Mouse (Mus musculus): ENCODE measurements around the gene Lmcd1. TPM values are rescaled to one million over a fixed set of nuclear protein-coding genes. Genes with fewer than 3 reads are reported as not detected.

Gene Lmcd1
- total and polyA plus RNA-seq, 3 experiments = not detected

GRCm38 (mm10) chr6:112256599-112256998 lies 17.0 kb upstream of the Lmcd1 start:
- Histone ChIP-seq H3K27me3 (ENCODE audit: control insufficient read depth in 1 of 2, insufficient read depth in 2 of 2, low read length in 2 of 2) (no peaks in the 10 kb centered on the region), H3K4me3 (ENCODE audit: control insufficient read depth in 1 of 2, insufficient read depth in 1 of 2, low read depth in 2 of 2, low read length in 2 of 2) (no peak overlapping the region), H3K27ac (ENCODE audit: control insufficient read depth, low read depth, low read length) (no peak overlapping the region), H3K4me1 (ENCODE audit: control insufficient read depth in 1 of 2, insufficient read depth in 2 of 2, low read length in 2 of 2) (no peaks in the 10 kb centered on the region), H3K36me3 (ENCODE audit: control insufficient read depth in 1 of 2, insufficient read depth in 2 of 2, low read length in 2 of 2) (no peaks in the 10 kb centered on the region), H3K79me2 (ENCODE audit: control insufficient read depth, insufficient read depth, low read length, poor library complexity) (no peaks in the 10 kb centered on the region), H3K9ac (ENCODE audit: control insufficient read depth, low read depth, low read length, poor library complexity, severe bottlenecking) (no peak overlapping the region), H3K9me3 (replicated peaks; ENCODE audit: insufficient read depth, low read length) (no peaks in the 10 kb centered on the region)
- DNase-seq (ENCODE audit: low read depth, low spot score) = no peak
- TF ChIP-seq ELF1 (IDR thresholded peaks at IDR 0.05; ENCODE audit: low read depth, low read length) = no peak
- TF ChIP-seq POLR2A (IDR thresholded peaks at IDR 0.05; ENCODE audit: control insufficient read depth in 1 of 2, insufficient read depth in 1 of 2, low read depth in 1 of 2, low read length in 2 of 2, poor library complexity in 1 of 2) = no peak
- TF ChIP-seq SIN3A (IDR thresholded peaks at IDR 0.05; ENCODE audit: low read length) = no peak

GRCm38 (mm10) chr6:112261089-112261488 lies 12.5 kb upstream of the Lmcd1 start:
- H3K4me3 ChIP-seq (ENCODE audit: control insufficient read depth in 1 of 2, insufficient read depth in 1 of 2, low read depth in 2 of 2, low read length in 2 of 2) = no peak overlapping the region
- H3K9me3 ChIP-seq (replicated peaks; ENCODE audit: insufficient read depth, low read length) = no peaks in the 10 kb centered on the region
- no peak overlapping the region for H3K27ac ChIP-seq (ENCODE audit: control insufficient read depth, low read depth, low read length)
- no peaks in the 10 kb centered on the region for H3K27me3 ChIP-seq (ENCODE audit: control insufficient read depth in 1 of 2, insufficient read depth in 2 of 2, low read length in 2 of 2)
- no peaks in the 10 kb centered on the region for H3K79me2 ChIP-seq (ENCODE audit: control insufficient read depth, insufficient read depth, low read length, poor library complexity)
- H3K36me3 ChIP-seq (ENCODE audit: control insufficient read depth in 1 of 2, insufficient read depth in 2 of 2, low read length in 2 of 2) = no peaks in the 10 kb centered on the region
- no peak overlapping the region for H3K9ac ChIP-seq (ENCODE audit: control insufficient read depth, low read depth, low read length, poor library complexity, severe bottlenecking)
- no peak for DNase-seq (ENCODE audit: low read depth, low spot score)
- TF ChIP-seq KAT2A (conservative IDR thresholded peaks at IDR 0.05; ENCODE audit: low read depth, low read length) = no peak
- TF ChIP-seq ZKSCAN1 (IDR thresholded peaks at IDR 0.05; ENCODE audit: low read depth, low read length) = no peak
- TF ChIP-seq MAX (IDR thresholded peaks at IDR 0.05; ENCODE audit: low read length) = no peak
- no peak for TF ChIP-seq POLR2A (IDR thresholded peaks at IDR 0.05; ENCODE audit: control insufficient read depth in 1 of 2, insufficient read depth in 1 of 2, low read depth in 1 of 2, low read length in 2 of 2, poor library complexity in 1 of 2)
- no peak for TF ChIP-seq TCF12 (IDR thresholded peaks at IDR 0.05; ENCODE audit: low read depth, low read length)
- no peak for TF ChIP-seq GATA1 (IDR thresholded peaks at IDR 0.05; ENCODE audit: low read depth, low read length)
- no peak for TF ChIP-seq RAD21 (IDR thresholded peaks at IDR 0.05; ENCODE audit: low read depth, low read length)
- TF ChIP-seq RCOR1 (IDR thresholded peaks at IDR 0.05; ENCODE audit: low read depth, low read length) = no peak
- TF ChIP-seq MXI1 (IDR thresholded peaks at IDR 0.05; ENCODE audit: low read depth, low read length) = no peak
- no peak for TF ChIP-seq GABPA (IDR thresholded peaks at IDR 0.05; ENCODE audit: low read depth, low read length)
- no peak for TF ChIP-seq ZNF384 (IDR thresholded peaks at IDR 0.05; ENCODE audit: low read depth, low read length)
- no peak for TF ChIP-seq CHD1 (IDR thresholded peaks at IDR 0.05; ENCODE audit: low read depth, low read length)
- no peak for TF ChIP-seq JUND (IDR thresholded peaks at IDR 0.05; ENCODE audit: low read depth, low read length)
- no peak for TF ChIP-seq POLR2AphosphoS5 (IDR thresholded peaks at IDR 0.05; ENCODE audit: borderline replicate concordance, low read depth, low read length)
- TF ChIP-seq MYB (IDR thresholded peaks at IDR 0.05; ENCODE audit: low read depth, low read length) = no peak
- TF ChIP-seq MAZ (IDR thresholded peaks at IDR 0.05; ENCODE audit: low read depth, low read length) = no peak
- TF ChIP-seq UBTF (IDR thresholded peaks at IDR 0.05; ENCODE audit: borderline replicate concordance, insufficient read depth, low read depth, low read length) = no peak
- no peak for TF ChIP-seq EP300 (IDR thresholded peaks at IDR 0.05; ENCODE audit: low read depth in 1 of 2, low read length in 2 of 2)
- TF ChIP-seq BHLHE40 (IDR thresholded peaks at IDR 0.05; ENCODE audit: borderline replicate concordance, low read depth, low read length) = no peak
- no peak for TF ChIP-seq ETS1 (IDR thresholded peaks at IDR 0.05; ENCODE audit: low read depth, low read length)
- H3K4me1 ChIP-seq (ENCODE audit: control insufficient read depth in 1 of 2, insufficient read depth in 2 of 2, low read length in 2 of 2) = no peaks in the 10 kb centered on the region

Data from MEL (cell line).